Mouse (Mus musculus) effector memory CD4-positive, alpha-beta T cell, adult 5 months (primary cell): Measurements from ENCODE around the gene Epha7. TPM values are rescaled to one million over a fixed set of nuclear protein-coding genes. Genes with fewer than 3 reads are reported as not detected.

Experiments
- polyA plus RNA-seq: library from polyadenylated mRNA; unstranded; fragments of 100-300 nt; shearing (Covaris generic); gene quantifications from one replicate; pipeline ENCODE4 v1.2.1, GENCODE M21; 2017

Gene Epha7
- 0.22 TPM for polyA plus RNA-seq

GRCm38 (mm10) chr4:28812691-28813289 lies at the start of gene Epha7:
Epha7 (plus strand) TSS chr4:28813131.

